Mouse (Mus musculus) midbrain, embryonic 13.5 days (tissue): ENCODE results near the gene Frmd5. TPM values are rescaled to one million over a fixed set of nuclear protein-coding genes. Genes with fewer than 3 reads are reported as not detected.
"Not testable (repeated sequence)": the region's sequence is repeated elsewhere in the genome, so short reads cannot be mapped to it uniquely, and the experiment has no call there.

Experiments used
- ATAC-seq: fragments of 200-750 bp; cut with Nextera tagmentation; 2 replicates; pipeline ENCODE4 v1.8.0; 2017; ENCODE audit warnings: mild to moderate bottlenecking, moderate TSS enrichment, moderate library complexity
- H3K27ac ChIP-seq: fragments of 300-500 bp; sonication (generic); 2 replicates; pipeline ENCODE4 v1.5.1; 2015; ENCODE audit warnings: inconsistent platforms, mild to moderate bottlenecking, moderate library complexity
- H3K27me3 ChIP-seq: fragments of 300-500 bp; sonication (generic); 2 replicates; pipeline ENCODE4 v1.6.1; 2015; ENCODE audit warnings: mild to moderate bottlenecking, inconsistent platforms
- H3K36me3 ChIP-seq: fragments of 300-500 bp; sonication (generic); 2 replicates; pipeline ENCODE4 v1.6.1; 2015; ENCODE audit warnings: mild to moderate bottlenecking, inconsistent platforms
- H3K4me1 ChIP-seq: fragments of 300-500 bp; sonication (generic); replicated peaks from 2 replicates; pipeline ENCODE4 v1.6.1; 2015; ENCODE audit warnings: inconsistent platforms
- H3K4me2 ChIP-seq: fragments of 300-500 bp; sonication (generic); replicated peaks from 2 replicates; pipeline ENCODE4 v1.6.1; 2015; ENCODE audit warnings: moderate library complexity, mild to moderate bottlenecking, inconsistent platforms
- H3K4me3 ChIP-seq: fragments of 300-500 bp; sonication (generic); replicated peaks from 2 replicates; pipeline ENCODE4 v1.5.1; 2015; ENCODE audit warnings: mild to moderate bottlenecking, inconsistent platforms
- H3K9ac ChIP-seq: fragments of 300-500 bp; sonication (generic); replicated peaks from 2 replicates; pipeline ENCODE4 v1.6.1; 2015; ENCODE audit warnings: mild to moderate bottlenecking, inconsistent platforms
- H3K9me3 ChIP-seq: fragments of 300-500 bp; sonication (generic); 2 replicates; pipeline ENCODE4 v1.6.1; 2016; ENCODE audit warnings: mild to moderate bottlenecking, inconsistent platforms
- WGBS: fragments of 180-500 bp; shearing (Covaris S2); methylation state at CpG from one replicate; pipeline ENCODE4 v1.1.7; 2015; 5-methylcytosine and 5-hydroxymethylcytosine counted together
- polyA plus RNA-seq: library from polyadenylated mRNA; unstranded; fragments of >200 nt; fragmentation: Nextera tagmentation; extraction: Ambion mirVana; gene quantifications from 2 replicates; pipeline ENCODE4 v1.2.1, GENCODE M21; 2015

Frmd5 gene
- polyA plus RNA-seq, 1 experiment from 2014 or later: 31.6 TPM

- peak within 1 kb of the TSS; percentile 61 for H3K4me3 ChIP-seq
- ATAC-seq: peak; percentile 94
- peak within 1 kb of the TSS; percentile 64 for H3K4me2 ChIP-seq
- H3K27ac ChIP-seq: peak within 1 kb of the TSS; percentile 51; the same call in 1 of the 2 replicates
- H3K27me3 ChIP-seq, H3K36me3 ChIP-seq, H3K9me3 ChIP-seq: not testable (repeated sequence)
- peak within 1 kb of the TSS; percentile 70 for H3K9ac ChIP-seq
- peaks cover 21% of the 10 kb centered on the region for H3K4me1 ChIP-seq
- WGBS: 4% methylated on average over 42 of the region's 42 CpGs
Measured at GRCm38 (mm10) chr2:121505942-121506882, 300.7 kb downstream of the Frmd5 start, which contains the start of the genes Mfap1a and Wdr76. TSS of gene Mfap1a (minus strand) at chr2:121506665. TSS of gene Wdr76 (plus strand) at chr2:121506723.

GRCm38 (mm10) chr2:121501550-121501949 lies 305.3 kb downstream of the Frmd5 start:
- not testable (repeated sequence) for H3K4me2 ChIP-seq, H3K4me1 ChIP-seq, H3K36me3 ChIP-seq, H3K9me3 ChIP-seq, H3K27ac ChIP-seq, H3K27me3 ChIP-seq, H3K4me3 ChIP-seq, ATAC-seq, H3K9ac ChIP-seq
- 85% methylated on average over 3 of the region's 6 CpGs for WGBS

Other genes with a start within 250 kb of the Frmd5 start
- gene Casc4, start 59.9 kb upstream of the Frmd5 start, polyA plus RNA-seq: 26.0 and 26.2 TPM in 2 replicates
- 43.0 and 46.0 TPM in 2 replicates for gene Ctdspl2, start 148.9 kb upstream of the Frmd5 start, polyA plus RNA-seq
- gene Mageb3, start 149.0 kb upstream of the Frmd5 start, polyA plus RNA-seq: 0.49 and 0.79 TPM in 2 replicates
- 10.2 and 11.4 TPM in 2 replicates for gene Eif3j1, start 221.5 kb upstream of the Frmd5 start, polyA plus RNA-seq